Mouse (Mus musculus): ENCODE results near the gene Gabra6.

Gene Gabra6

GRCm38 (mm10) chr11:42320882-42321281 lies at the start of gene Gabra6:
Gabra6 (minus strand) TSS chr11:42321072.
- no peak for DNase-seq (ENCODE audit: extremely low read depth, low read depth)

GRCm38 (mm10) chr11:42365544-42365943 lies 44.7 kb upstream of the Gabra6 start:
- no peak for DNase-seq (ENCODE audit: extremely low read depth, low read depth)

GRCm38 (mm10) chr11:42332121-42332520 lies 11.2 kb upstream of the Gabra6 start:
- DNase-seq (ENCODE audit: extremely low read depth, low read depth): no peak

GRCm38 (mm10) chr11:42326262-42326661 lies 5.4 kb upstream of the Gabra6 start:
- no peak for DNase-seq (ENCODE audit: extremely low read depth, low read depth)

GRCm38 (mm10) chr11:42321560-42321959 lies 688 bp upstream of the Gabra6 start:
- no peak for DNase-seq (ENCODE audit: extremely low read depth, low read depth)

GRCm38 (mm10) chr11:42319521-42319920 lies 1.4 kb downstream of the Gabra6 start:
- no peak for DNase-seq (ENCODE audit: extremely low read depth, low read depth)

- no peak for DNase-seq (ENCODE audit: extremely low read depth, low read depth)
Measured at GRCm38 (mm10) chr11:42319101-42319500, 1.8 kb downstream of the Gabra6 start.

- no peak for DNase-seq (ENCODE audit: extremely low read depth, low read depth)
Measured at GRCm38 (mm10) chr11:42317985-42318384, 2.9 kb downstream of the Gabra6 start.

- no peak for DNase-seq (ENCODE audit: extremely low read depth, low read depth)
Measured at GRCm38 (mm10) chr11:42314850-42315249, 6.0 kb downstream of the Gabra6 start.

- no peak for DNase-seq (ENCODE audit: extremely low read depth, low read depth)
Measured at GRCm38 (mm10) chr11:42310892-42311291, 10.0 kb downstream of the Gabra6 start.

GRCm38 (mm10) chr11:42309086-42309485 lies 11.8 kb downstream of the Gabra6 start:
- DNase-seq (ENCODE audit: extremely low read depth, low read depth): no peak

- no peak for DNase-seq (ENCODE audit: extremely low read depth, low read depth)
Measured at GRCm38 (mm10) chr11:42306095-42306494, 14.8 kb downstream of the Gabra6 start.

- DNase-seq (ENCODE audit: extremely low read depth, low read depth): no peak
Measured at GRCm38 (mm10) chr11:42258978-42259377, 61.9 kb downstream of the Gabra6 start.
